Mouse (Mus musculus) midbrain, embryonic 16.5 days (tissue): ENCODE results near the gene Ccdc8. TPM values are rescaled to one million over a fixed set of nuclear protein-coding genes. Genes with fewer than 3 reads are reported as not detected.
A peak's percentile ranks its signal among the peaks of the same experiment; 100 is the strongest.

Source experiments
- ATAC-seq: fragments of 200-750 bp; cut with Nextera tagmentation; 2 replicates; pipeline ENCODE4 v1.8.0; 2017; ENCODE audit warnings: moderate TSS enrichment
- H3K27ac ChIP-seq: fragments of 300-500 bp; sonication (generic); 2 replicates; pipeline ENCODE4 v1.5.1; 2014; ENCODE audit warnings: mild to moderate bottlenecking, low read length, mixed read lengths
- H3K27me3 ChIP-seq: fragments of 300-500 bp; sonication (generic); 2 replicates; pipeline ENCODE4 v1.6.1; 2014; ENCODE audit warnings: low read depth, low read length, mixed read lengths; ENCODE audit not compliant: control insufficient read depth, insufficient read depth
- H3K36me3 ChIP-seq: fragments of 300-500 bp; sonication (generic); 2 replicates; pipeline ENCODE4 v1.6.1; 2014; ENCODE audit warnings: mild to moderate bottlenecking, low read length, moderate library complexity, mixed read lengths; ENCODE audit not compliant: control insufficient read depth, insufficient read depth
- H3K4me1 ChIP-seq: fragments of 300-500 bp; sonication (generic); 2 replicates; pipeline ENCODE4 v1.6.1; 2014; ENCODE audit warnings: mild to moderate bottlenecking, low read length, mixed read lengths; ENCODE audit not compliant: control insufficient read depth, insufficient read depth
- H3K4me2 ChIP-seq: fragments of 300-500 bp; sonication (generic); 2 replicates; pipeline ENCODE4 v1.6.1; 2014; ENCODE audit warnings: mild to moderate bottlenecking, low read length, mixed read lengths
- H3K4me3 ChIP-seq: fragments of 300-500 bp; sonication (generic); 2 replicates; pipeline ENCODE4 v1.5.1; 2014; ENCODE audit warnings: low read depth, mild to moderate bottlenecking, low read length, moderate library complexity, mixed read lengths
- H3K9ac ChIP-seq: fragments of 300-500 bp; sonication (generic); 2 replicates; pipeline ENCODE4 v1.6.1; 2014; ENCODE audit warnings: low read depth, low read length, mixed read lengths
- H3K9me3 ChIP-seq: fragments of 300-500 bp; sonication (generic); replicated peaks from 2 replicates; pipeline ENCODE4 v1.6.1; 2014; ENCODE audit warnings: mild to moderate bottlenecking, low read length, mixed read lengths; ENCODE audit not compliant: control insufficient read depth, poor library complexity, severe bottlenecking
- WGBS: fragments of 180-500 bp; shearing (Covaris S2); extraction: QIAGEN DNeasy Blood & Tissue Kit; methylation state at CpG from one replicate; pipeline ENCODE4 v1.1.7; 2014; 5-methylcytosine and 5-hydroxymethylcytosine counted together
- polyA plus RNA-seq: library from polyadenylated mRNA; unstranded; fragments of >200 nt; fragmentation: Nextera tagmentation; extraction: Ambion mirVana; gene quantifications from 2 replicates; pipeline ENCODE4 v1.2.1, GENCODE M21; 2015

Gene Ccdc8
- polyA plus RNA-seq, 1 experiment from 2014 or later: 6.9 TPM

DNA sequence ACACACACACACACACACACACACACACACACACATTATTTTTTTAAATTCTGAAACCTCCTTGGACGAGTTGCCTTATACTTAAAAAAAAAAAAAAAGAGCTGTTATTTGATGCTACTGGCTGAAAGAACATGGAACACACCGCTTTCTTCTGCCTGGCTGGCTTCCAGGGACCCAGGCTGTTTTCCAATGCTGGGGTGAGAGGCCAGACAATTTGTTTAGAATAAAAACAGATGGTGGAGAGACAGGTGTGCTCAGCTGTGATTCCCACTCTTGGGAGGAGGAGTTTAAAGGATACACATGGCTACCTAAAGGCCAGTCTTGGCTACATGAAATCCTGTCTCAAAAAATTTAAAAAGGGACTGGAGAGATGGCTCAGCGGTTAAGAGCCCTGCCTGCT lies 4.1 kb upstream of the Ccdc8 start:
- Histone ChIP-seq H3K36me3 (no peaks in the 10 kb centered on the region), H3K4me3 (no peak overlapping the region), H3K9me3 (no peaks in the 10 kb centered on the region), H3K27me3 (no peaks in the 10 kb centered on the region), H3K4me1 (peaks cover 51% of the 10 kb centered on the region), H3K9ac (no peak overlapping the region), H3K4me2 (no peak overlapping the region), H3K27ac (peak overlapping the region; percentile 80)
- 27% methylated on average over 3 of the region's 3 CpGs for WGBS
- ATAC-seq: no peak

DNA sequence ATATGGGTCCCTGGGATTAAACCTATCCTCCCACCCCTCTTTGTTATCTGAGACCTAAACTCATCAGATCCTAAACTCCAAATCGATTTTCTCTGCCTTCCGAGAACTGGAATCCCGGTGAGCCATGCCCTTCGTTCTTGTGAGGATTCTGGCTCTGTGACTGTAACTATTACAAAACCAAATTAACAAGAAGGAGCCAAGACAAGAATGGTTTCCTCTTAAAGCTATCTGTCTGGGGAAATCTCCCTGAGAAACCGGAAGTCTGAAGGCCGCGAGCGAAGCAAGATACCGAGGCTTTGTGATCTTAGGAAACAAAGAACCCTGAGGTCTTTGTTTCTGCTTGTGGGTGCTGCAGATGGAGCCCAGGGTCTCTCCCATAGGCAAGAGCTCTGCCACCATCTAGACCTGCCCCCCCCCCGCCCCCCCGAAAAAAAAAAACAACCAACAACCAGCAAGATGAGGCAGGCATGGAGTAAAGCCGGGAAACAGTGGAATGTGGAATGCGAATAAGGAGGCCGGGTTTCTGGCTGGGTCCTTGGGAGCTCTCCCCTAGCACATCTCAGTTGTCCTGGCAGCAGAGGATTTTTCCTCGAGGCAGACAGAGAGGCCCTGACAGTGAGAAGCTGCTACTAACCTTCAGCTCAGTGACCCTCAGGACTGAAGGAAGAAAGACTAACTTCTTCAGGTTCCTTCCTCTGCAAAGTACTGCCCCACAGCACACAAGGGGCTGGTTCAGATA lies 2.3 kb upstream of the Ccdc8 start:
- Histone ChIP-seq H3K9ac (no peak overlapping the region), H3K4me2 (no peak overlapping the region), H3K9me3 (no peaks in the 10 kb centered on the region), H3K27ac (peak overlapping the region; percentile 63), H3K4me1 (peaks cover 42% of the 10 kb centered on the region), H3K4me3 (no peak overlapping the region), H3K36me3 (no peaks in the 10 kb centered on the region), H3K27me3 (no peaks in the 10 kb centered on the region)
- 20% methylated on average over 15 of the region's 15 CpGs for WGBS
- no peak for ATAC-seq

DNA sequence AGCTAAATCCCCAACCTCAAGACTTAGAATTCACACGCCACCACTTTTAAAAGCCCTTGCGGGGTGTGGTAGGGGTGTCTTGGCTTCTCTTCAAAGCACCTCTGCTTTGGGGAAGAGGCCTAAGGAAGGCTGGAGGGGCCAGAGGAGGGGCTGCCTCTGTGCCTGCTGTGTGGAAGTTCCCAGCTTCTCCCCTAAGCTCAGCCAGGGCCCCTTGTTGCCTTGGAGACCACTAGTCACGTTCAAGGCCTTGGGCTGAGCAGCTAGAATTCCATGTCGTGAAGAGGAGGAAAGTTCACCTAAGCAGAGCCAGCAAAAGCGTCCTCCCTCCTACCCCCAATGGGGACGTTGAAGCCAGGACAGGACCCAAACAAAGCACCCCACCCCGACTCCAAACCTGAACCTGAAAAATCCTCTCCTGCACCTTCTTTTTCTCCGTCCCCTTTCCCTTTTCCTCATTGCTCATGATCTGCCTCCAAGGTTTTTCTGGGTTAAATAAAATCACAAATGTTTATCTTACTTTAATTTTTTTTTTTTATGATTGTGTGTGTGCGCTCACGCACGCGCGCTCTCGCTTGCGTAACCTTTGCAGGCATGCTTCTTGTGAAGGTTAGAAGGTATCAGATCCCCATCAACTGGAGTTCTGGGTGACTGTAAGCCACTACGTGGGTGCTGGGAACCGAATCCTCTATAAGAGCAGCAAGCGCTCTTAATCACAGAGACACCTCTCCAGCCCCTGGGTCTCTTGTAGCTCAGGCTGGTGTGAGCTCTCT lies 642 bp upstream of the Ccdc8 start:
- Histone ChIP-seq H3K4me2 (peak overlapping the region; percentile 29; the same call in 1 of the 2 replicates), H3K9ac (no peak overlapping the region; the same call in 1 of the 2 replicates), H3K9me3 (no peaks in the 10 kb centered on the region), H3K27me3 (no peaks in the 10 kb centered on the region), H3K4me1 (peaks cover 33% of the 10 kb centered on the region), H3K36me3 (no peaks in the 10 kb centered on the region), H3K27ac (peak overlapping the region; percentile 76), H3K4me3 (no peak overlapping the region)
- WGBS: 51% methylated on average over 18 of the region's 18 CpGs
- peak; percentile 61 for ATAC-seq

DNA sequence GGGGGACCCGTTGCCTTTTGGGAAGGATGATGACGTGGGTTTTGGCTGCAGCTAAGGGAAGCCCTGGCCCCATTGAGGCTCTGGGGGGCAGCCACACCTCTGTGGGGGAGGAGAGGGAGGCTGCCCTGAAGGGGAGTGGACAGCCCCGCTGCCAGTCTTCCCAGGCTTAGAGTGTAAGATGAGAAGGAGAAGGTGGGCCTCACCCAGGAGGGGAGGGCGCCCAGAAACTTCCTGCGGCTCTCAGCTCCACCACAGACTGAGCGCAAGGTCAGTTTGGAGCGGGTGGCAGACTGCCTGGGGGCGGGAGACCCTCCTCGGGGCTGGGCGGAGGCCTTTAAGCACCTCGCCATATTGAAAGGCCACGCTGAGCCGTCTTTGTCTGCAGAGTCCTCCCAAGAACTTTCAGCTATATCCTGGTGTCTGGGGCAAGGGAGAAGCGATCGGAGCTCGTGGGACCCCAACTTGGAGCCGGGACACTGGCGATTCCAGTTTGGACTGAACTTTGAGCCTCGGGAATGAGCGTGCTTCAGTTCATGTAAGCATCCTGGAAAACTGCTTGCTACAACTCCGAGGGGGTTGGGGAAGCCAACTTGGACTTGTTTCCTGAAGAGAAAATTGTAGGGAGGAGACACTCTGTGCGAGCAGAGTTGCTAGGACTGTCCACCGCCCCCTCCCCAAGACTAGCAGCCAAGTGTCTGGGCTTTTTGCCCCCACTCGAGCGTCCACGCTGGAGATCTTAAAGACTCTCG lies 1.3 kb downstream of the Ccdc8 start:
- Histone ChIP-seq H3K9me3 (no peaks in the 10 kb centered on the region), H3K9ac (peak overlapping the region; percentile 43), H3K4me1 (peaks cover 23% of the 10 kb centered on the region), H3K4me3 (peak overlapping the region; percentile 31), H3K27ac (peak overlapping the region; percentile 50; the same call in 1 of the 2 replicates), H3K27me3 (no peaks in the 10 kb centered on the region), H3K4me2 (peak overlapping the region; percentile 44), H3K36me3 (no peaks in the 10 kb centered on the region)
- peak; percentile 65 for ATAC-seq
- 7% methylated on average over 27 of the region's 27 CpGs for WGBS

DNA sequence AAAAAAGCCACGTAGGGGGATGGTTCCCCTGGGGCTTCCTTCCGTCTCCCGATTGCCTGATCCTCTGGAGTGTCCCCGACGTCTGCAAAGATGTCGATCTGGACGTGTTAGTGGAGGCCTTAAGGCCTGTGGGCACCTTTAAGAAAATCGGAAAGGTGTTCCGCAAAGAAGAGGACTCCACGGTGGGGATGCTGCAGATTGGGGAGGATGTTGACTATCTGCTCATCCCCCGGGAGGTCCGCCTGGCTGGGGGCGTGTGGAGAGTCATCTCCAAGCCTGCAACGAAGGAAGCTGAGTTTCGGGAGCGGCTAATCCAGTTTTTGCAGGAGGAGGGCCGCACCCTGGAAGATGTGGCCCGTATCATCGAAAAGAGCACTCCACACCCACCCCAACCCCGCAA lies 1.9 kb downstream of the Ccdc8 start:
- Histone ChIP-seq H3K4me3 (peak overlapping the region; percentile 31), H3K27ac (no peak overlapping the region), H3K9ac (peak overlapping the region; percentile 43), H3K4me2 (peak overlapping the region; percentile 44), H3K36me3 (no peaks in the 10 kb centered on the region), H3K9me3 (no peaks in the 10 kb centered on the region), H3K27me3 (no peaks in the 10 kb centered on the region), H3K4me1 (peaks cover 23% of the 10 kb centered on the region)
- WGBS: 12% methylated on average over 20 of the region's 20 CpGs
- ATAC-seq: no peak

DNA sequence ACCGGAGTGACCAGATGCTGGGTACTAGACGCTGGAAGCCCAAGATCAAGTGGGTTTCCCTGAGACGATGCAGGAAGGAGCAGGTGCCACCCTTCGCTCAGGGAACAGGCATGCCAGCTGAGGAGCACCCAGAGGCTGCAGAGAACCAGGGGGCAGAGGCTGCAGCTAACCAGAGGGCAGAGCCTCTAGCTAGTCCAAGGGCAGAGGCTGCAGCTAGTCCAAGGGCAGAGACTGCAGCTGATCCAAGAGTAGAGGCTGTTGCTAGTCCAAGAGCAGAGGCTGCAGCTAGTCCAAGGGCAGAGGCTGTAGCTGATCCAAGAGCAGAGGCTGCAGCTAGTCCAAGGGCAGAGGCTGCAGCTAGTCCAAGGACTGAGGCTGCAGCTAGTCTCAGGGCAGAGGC lies 2.8 kb downstream of the Ccdc8 start:
- Histone ChIP-seq H3K4me2 (peak overlapping the region; percentile 44; the same call in 1 of the 2 replicates), H3K27me3 (no peaks in the 10 kb centered on the region), H3K4me3 (peak overlapping the region; percentile 31; the same call in 1 of the 2 replicates), H3K4me1 (peaks cover 18% of the 10 kb centered on the region), H3K27ac (no peak overlapping the region), H3K36me3 (no peaks in the 10 kb centered on the region), H3K9me3 (no peaks in the 10 kb centered on the region), H3K9ac (0 out of 2 replicates have a peak overlapping the region, but pooled peaks have one; percentile 28)
- no peak for ATAC-seq
- 87% methylated on average over 4 of the region's 4 CpGs for whole genome bisulfite sequencing

DNA sequence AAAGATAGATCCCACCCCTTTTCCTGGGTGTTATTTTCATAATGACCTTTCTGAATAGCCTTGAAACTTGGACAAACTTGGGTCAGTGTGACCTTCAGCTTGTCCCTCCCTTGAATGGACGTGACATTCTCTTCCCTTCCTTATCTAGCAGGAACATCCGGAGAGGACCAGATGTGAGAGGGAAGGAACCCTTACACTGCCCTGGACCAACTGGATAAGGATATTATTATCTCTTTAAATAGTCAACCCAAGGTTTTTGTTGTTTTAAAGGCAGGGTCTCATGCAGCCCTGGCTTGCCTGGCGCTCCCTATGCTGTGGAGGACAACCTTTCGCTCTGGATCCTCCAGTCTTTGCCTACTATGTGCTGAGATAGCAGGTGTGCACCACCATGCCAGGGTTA lies 6.7 kb downstream of the Ccdc8 start:
- H3K9me3 ChIP-seq: no peaks in the 10 kb centered on the region
- no peaks in the 10 kb centered on the region for H3K27me3 ChIP-seq
- ATAC-seq: no peak
- H3K9ac ChIP-seq: no peak overlapping the region
- 69% methylated on average over 4 of the region's 4 CpGs for WGBS
- peaks cover 2% of the 10 kb centered on the region; the same call in 1 of the 2 replicates for H3K4me1 ChIP-seq
- peaks cover 6% of the 10 kb centered on the region for H3K36me3 ChIP-seq
- no peak overlapping the region for H3K4me2 ChIP-seq
- H3K27ac ChIP-seq: no peak overlapping the region
- no peak overlapping the region for H3K4me3 ChIP-seq

DNA sequence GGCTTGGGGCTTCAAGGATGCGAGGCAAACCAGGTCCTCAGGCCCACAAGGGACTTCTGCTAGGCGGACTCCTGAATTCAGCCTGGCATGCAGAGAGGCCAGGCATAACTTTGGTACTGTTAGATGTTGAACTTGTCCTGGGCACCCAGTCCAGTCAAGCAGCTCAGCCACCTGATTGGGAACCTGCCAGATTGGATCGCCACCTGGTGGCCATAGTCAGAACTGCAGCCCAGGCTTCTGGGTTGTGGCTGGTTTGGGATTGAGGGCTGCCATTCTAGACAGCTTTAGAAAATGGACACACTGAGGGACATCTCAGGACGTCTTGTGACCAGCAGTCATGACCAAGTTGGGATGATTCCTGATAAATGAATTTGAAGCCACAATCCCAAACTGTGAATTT lies 7.1 kb downstream of the Ccdc8 start:
- Histone ChIP-seq H3K9ac (no peak overlapping the region), H3K27ac (no peak overlapping the region), H3K4me3 (no peak overlapping the region), H3K36me3 (peaks cover 7% of the 10 kb centered on the region), H3K4me1 (peaks cover 2% of the 10 kb centered on the region; the same call in 1 of the 2 replicates), H3K27me3 (no peaks in the 10 kb centered on the region), H3K9me3 (no peaks in the 10 kb centered on the region), H3K4me2 (no peak overlapping the region)
- ATAC-seq: no peak
- WGBS: 31% methylated on average over 4 of the region's 4 CpGs
